Mouse (Mus musculus): Measurements from ENCODE around the gene Htr1f.

GRCm38 (mm10) chr16:65001993-65002821 is 103.4 kb downstream of the Htr1f start:
- TF ChIP-seq CTCF (IDR thresholded peaks at IDR 0.05; ENCODE audit: low read depth): no peak
- TF ChIP-seq EP300 (IDR thresholded peaks at IDR 0.05; ENCODE audit: low read depth): no peak
